Mouse (Mus musculus) heart, adult 2 months (tissue): ENCODE results near the gene Diaph2.

Source experiments
- CTCF ChIP-seq: fragments of 200-600 bp; IDR thresholded peaks from 2 replicates; pipeline ENCODE4 v1.8.1; 2022; ENCODE audit warnings: antibody characterized with exemption, mild to moderate bottlenecking, moderate library complexity
- EP300 ChIP-seq: fragments of 200-500 bp; IDR thresholded peaks from 2 replicates; pipeline ENCODE4 v1.6.1; 2011; ENCODE audit warnings: low read depth, low read length, control low read depth; ENCODE audit not compliant: insufficient read depth

GRCm38 (mm10) chrX:130473133-130473532 lies 723.6 kb downstream of the Diaph2 start:
- TF ChIP-seq CTCF (no peak), EP300 (no peak)
